Mouse (Mus musculus) testis, adult 2 months (tissue): ENCODE measurements around the gene Spert.

Source experiments
- CTCF ChIP-seq: fragments of 200-500 bp; IDR thresholded peaks from 2 replicates; pipeline ENCODE4 v1.5.1; 2012; ENCODE audit warnings: low read depth, mild to moderate bottlenecking, inconsistent platforms, low read length, moderate library complexity; ENCODE audit not compliant: control insufficient read depth, insufficient read depth, insufficient replicate concordance
- POLR2A ChIP-seq: fragments of 200-500 bp; IDR thresholded peaks from 2 replicates; pipeline ENCODE4 v1.6.1; 2012; ENCODE audit warnings: low read depth, mild to moderate bottlenecking, inconsistent platforms, low read length, moderate library complexity; ENCODE audit not compliant: control insufficient read depth

- no peak for TF ChIP-seq POLR2A
- TF ChIP-seq CTCF = no peak
Measured at GRCm38 (mm10) chr14:75609176-75609575, 16.3 kb upstream of the Spert start.
